Mouse (Mus musculus): ENCODE measurements around the gene Mtcl1. TPM values are rescaled to one million over a fixed set of nuclear protein-coding genes. Genes with fewer than 3 reads are reported as not detected.

Mtcl1 gene
- polyA plus RNA-seq, 1 experiment from 2014 or later: 7.6 TPM

DNA sequence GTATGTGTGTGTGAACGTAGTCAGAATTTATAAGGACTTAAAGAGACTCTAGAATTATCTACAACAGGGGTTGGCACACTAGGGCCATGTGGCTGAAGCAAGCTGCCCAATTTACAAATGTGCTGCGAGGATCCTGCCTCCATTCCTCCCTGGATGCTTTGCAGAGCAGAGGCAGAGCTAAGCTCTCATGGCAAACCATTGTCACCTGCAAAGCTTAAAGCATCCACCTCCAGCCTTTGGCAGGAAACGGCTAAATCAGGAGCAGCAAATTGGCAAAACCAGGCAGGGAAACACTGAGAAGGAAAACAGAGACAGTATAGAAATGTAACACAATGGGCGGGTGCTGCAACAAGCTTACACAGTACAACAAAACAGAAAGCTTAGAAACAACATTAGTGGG lies 61.2 kb downstream of the Mtcl1 start:
- DNase-seq (ENCODE audit: low spot score): no peak
- H3K9me3 ChIP-seq (replicated peaks): no peaks in the 10 kb centered on the region

DNA sequence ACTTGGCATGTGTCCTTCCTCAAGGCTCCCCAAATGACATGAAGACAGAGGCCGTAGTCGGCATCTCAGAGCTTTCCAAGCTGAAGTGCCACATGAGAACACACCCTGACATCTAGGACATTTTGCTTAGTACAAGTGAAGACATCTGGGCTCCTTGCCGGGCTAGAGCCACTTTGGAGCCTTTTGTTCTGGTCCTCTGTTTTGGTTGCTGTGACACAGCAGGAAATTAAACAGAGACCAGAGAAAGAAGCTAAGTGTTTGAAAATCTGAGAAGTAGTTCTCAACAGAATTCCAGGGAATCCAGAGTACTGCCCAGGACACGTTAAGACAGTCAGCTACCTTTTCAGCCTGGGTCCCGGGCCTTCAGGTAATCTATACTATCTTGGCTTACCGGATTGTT lies 68.2 kb downstream of the Mtcl1 start:
- Histone ChIP-seq H3K4me1 (no peaks in the 10 kb centered on the region), H3K36me3 (peaks cover 41% of the 10 kb centered on the region), H3K27me3 (ENCODE audit: low read depth, poor library complexity, severe bottlenecking) (no peaks in the 10 kb centered on the region), H3K9me3 (replicated peaks) (no peaks in the 10 kb centered on the region), H3K27ac (no peak overlapping the region), H3K4me3 (no peak overlapping the region)
- DNase-seq (ENCODE audit: low spot score): no peak
- WGBS: 86% methylated on average over 6 of the region's 6 CpGs

More for the DNA sequence above, 61.2 kb downstream of the Mtcl1 start:
- WGBS: 83% methylated on average over 4 of the region's 4 CpGs
- Histone ChIP-seq H3K4me3 (no peak overlapping the region), H3K27me3 (ENCODE audit: low read depth, poor library complexity, severe bottlenecking) (no peaks in the 10 kb centered on the region), H3K36me3 (peaks cover 27% of the 10 kb centered on the region), H3K4me1 (0 out of 2 replicates have a peak, but pooled peaks cover 6% of the 10 kb centered on the region), H3K27ac (no peak overlapping the region)

DNA sequence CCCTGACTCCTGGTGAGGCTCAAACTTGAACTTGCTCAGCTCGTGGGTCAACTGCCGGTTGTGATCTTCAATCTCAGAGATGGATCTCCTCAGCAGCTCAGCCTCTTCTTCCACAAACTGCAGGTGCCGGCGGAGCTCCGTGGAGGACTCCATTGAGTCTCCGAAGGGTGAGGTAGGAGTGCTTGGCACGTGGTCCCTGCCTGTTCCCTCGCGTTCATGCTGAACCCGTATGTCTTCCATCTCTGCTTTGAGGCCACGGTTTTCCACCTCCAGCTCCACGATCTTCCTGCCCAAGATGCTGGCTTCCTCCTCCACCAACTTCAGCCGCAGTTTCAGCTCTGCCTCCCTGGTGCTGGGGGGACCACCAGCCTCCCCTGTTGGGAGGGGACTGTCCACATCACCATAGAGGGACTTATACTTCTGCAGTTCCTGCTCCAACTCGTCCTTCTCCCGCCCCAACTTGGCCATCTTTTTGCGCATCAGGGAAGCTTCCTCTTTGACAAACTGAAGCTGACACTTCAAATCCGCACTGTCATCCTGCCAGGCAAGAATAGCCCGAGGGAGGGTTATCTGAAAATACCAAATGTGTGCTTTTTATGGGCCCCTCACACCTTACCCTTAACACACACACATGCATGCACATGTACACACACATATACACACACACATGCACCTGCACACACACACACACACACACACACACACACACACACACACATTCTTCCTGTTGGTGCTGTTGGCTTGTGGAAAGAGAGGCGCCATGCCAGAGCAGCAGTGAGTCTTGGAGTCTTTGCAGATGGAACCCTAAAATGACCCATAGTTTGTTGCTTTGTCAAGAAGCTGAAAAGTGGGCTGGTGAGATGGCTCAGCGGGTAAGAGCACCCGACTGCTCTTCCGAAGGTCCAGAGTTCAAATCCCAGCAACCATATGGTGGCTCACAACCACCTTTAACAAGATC lies 69.4 kb downstream of the Mtcl1 start:
- Histone ChIP-seq H3K9me3 (replicated peaks) (no peaks in the 10 kb centered on the region), H3K36me3 (peaks cover 38% of the 10 kb centered on the region), H3K4me3 (no peak overlapping the region), H3K4me1 (peaks cover 4% of the 10 kb centered on the region), H3K27ac (no peak overlapping the region), H3K27me3 (ENCODE audit: low read depth, poor library complexity, severe bottlenecking) (no peaks in the 10 kb centered on the region)
- no peak for DNase-seq (ENCODE audit: low spot score)
- WGBS: 95% methylated on average over 22 of the region's 22 CpGs

DNA sequence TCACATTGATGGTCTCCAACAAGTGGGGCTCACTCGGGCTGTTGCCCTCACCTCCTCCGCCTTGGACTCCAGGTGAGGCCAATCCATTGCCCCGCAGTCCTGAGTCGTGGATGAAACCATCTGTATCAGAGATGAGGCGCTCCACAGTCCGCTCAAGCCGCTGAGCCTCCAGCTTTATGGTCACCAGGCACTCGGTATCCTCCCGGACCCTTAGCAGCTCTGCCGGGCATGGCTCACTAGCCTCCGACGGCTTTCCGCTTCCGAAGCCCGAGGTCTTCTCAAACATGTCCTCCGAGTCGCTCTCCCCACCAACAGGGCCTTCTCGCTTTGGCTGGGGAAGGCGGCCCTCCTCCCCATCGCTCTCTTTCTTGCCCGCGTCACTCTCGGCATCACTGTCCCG lies 70.2 kb downstream of the Mtcl1 start:
- no peak for DNase-seq (ENCODE audit: low spot score)
- Histone ChIP-seq H3K36me3 (peaks cover 31% of the 10 kb centered on the region), H3K9me3 (replicated peaks) (no peaks in the 10 kb centered on the region), H3K27ac (no peak overlapping the region; the same call in 1 of the 2 replicates), H3K27me3 (ENCODE audit: low read depth, poor library complexity, severe bottlenecking) (no peaks in the 10 kb centered on the region), H3K4me3 (no peak overlapping the region), H3K4me1 (peaks cover 10% of the 10 kb centered on the region)
- 94% methylated on average over 24 of the region's 24 CpGs for WGBS

DNA sequence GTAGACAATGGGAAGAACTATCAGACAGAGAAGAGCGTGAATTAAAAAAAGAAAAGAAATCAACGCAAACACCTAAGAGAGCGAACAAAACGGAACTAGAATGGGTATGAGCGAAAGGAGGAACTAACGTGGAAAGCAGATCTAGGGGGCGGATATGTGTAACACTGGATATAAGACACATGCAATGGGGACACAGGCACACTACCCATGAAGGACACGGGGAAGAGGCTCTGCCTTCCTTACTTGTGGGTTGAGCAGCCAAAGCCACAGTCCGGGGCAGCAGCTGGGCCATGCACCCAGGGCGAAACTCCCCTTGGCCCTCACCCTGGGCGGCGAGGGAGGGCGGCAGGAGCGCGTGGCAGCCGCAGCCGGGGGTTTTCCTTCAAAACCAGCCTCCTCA lies 71.4 kb downstream of the Mtcl1 start:
- no peak overlapping the region; the same call in 1 of the 2 replicates for H3K27ac ChIP-seq
- no peak for DNase-seq (ENCODE audit: low spot score)
- no peak overlapping the region for H3K4me3 ChIP-seq
- no peaks in the 10 kb centered on the region for H3K27me3 ChIP-seq (ENCODE audit: low read depth, poor library complexity, severe bottlenecking)
- H3K36me3 ChIP-seq: peaks cover 24% of the 10 kb centered on the region
- 95% methylated on average over 17 of the region's 17 CpGs for WGBS
- peaks cover 10% of the 10 kb centered on the region for H3K4me1 ChIP-seq
- H3K9me3 ChIP-seq (replicated peaks): no peaks in the 10 kb centered on the region

DNA sequence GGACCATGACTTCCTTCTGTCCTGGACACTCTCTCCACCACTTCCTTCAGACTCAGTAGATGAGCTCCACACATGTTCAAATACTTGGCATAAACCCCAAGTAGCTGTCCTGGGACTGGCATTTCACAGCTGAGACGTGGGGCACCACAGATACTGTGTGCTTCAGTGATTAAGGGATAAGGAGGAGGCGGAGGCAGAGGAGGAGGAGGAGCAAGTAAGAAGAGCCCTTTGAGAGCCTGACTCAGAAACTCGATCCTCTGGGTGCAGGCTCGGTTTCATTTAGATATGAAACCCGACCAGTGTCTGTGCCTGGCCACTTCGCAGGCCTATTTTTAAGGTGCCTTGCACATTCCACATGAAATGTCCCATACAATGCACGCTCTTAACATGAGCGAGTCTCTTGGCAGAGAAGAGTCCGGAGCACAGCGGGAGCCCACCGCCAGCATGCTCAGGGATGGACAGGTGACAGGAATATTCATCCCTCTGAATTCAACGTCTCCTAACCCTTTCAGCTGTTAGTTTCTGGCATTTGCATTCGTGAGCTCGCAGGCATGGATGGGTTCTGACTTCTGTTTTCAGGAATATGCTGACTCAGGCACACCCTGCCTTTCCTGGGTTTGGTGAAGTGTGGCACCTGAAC lies 74.8 kb downstream of the Mtcl1 start:
- Histone ChIP-seq H3K27me3 (ENCODE audit: low read depth, poor library complexity, severe bottlenecking) (no peaks in the 10 kb centered on the region), H3K36me3 (peaks cover 36% of the 10 kb centered on the region), H3K27ac (no peak overlapping the region), H3K4me1 (peaks cover 17% of the 10 kb centered on the region), H3K4me3 (no peak overlapping the region), H3K9me3 (replicated peaks) (no peaks in the 10 kb centered on the region)
- DNase-seq (ENCODE audit: low spot score): no peak
- WGBS: 64% methylated on average over 14 of the region's 14 CpGs

DNA sequence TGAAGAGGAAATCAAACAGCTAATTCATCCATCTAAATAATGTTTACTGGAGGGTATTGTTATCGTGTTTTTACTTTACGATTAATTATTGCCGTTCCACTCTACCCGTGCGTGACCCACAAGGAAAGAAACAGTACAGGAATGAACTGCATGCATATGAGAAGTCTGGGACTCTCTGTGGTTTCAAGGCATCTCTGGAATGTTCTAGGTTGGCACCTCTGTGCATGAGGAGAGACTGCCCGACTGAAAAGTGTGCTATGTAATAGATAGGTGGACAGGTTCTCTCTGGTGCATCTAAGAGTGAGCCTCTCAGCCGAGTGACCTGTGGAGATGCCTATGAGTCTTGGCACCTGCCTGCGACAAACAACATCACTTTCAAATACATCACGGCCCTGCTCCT lies 78.7 kb downstream of the Mtcl1 start:
- H3K27me3 ChIP-seq (ENCODE audit: low read depth, poor library complexity, severe bottlenecking): no peaks in the 10 kb centered on the region
- 94% methylated on average over 9 of the region's 9 CpGs for whole genome bisulfite sequencing
- H3K27ac ChIP-seq: no peak overlapping the region
- no peak overlapping the region for H3K4me3 ChIP-seq
- H3K9me3 ChIP-seq (replicated peaks): no peaks in the 10 kb centered on the region
- H3K4me1 ChIP-seq: peaks cover 23% of the 10 kb centered on the region
- peaks cover 38% of the 10 kb centered on the region for H3K36me3 ChIP-seq
- no peak for DNase-seq (ENCODE audit: low spot score)

DNA sequence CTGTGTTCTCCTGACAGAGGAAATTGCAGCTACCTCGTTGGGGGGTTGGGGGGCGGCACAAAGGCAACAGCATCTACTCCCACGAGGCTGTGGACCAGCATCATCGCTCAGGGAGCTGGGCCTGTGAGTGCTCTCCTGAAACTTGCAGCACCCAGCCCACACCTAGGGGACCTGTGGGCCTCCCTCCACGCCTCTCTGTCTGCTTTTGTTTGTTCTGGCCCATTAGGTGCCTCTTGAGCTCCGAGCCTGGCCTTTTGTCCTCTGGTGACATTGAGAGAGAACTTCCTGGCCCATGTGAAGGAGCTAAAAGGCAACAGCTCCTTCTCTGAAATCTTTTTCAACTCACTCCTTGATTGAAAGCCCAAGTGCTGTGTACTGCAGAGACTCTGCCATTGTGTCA lies 79.8 kb downstream of the Mtcl1 start:
- Histone ChIP-seq H3K4me1 (peaks cover 16% of the 10 kb centered on the region), H3K36me3 (peaks cover 41% of the 10 kb centered on the region), H3K9me3 (replicated peaks) (no peaks in the 10 kb centered on the region), H3K4me3 (no peak overlapping the region), H3K27me3 (ENCODE audit: low read depth, poor library complexity, severe bottlenecking) (no peaks in the 10 kb centered on the region), H3K27ac (peak overlapping the region; percentile 66)
- WGBS: 77% methylated on average over 6 of the region's 6 CpGs
- no peak for DNase-seq (ENCODE audit: low spot score)

DNA sequence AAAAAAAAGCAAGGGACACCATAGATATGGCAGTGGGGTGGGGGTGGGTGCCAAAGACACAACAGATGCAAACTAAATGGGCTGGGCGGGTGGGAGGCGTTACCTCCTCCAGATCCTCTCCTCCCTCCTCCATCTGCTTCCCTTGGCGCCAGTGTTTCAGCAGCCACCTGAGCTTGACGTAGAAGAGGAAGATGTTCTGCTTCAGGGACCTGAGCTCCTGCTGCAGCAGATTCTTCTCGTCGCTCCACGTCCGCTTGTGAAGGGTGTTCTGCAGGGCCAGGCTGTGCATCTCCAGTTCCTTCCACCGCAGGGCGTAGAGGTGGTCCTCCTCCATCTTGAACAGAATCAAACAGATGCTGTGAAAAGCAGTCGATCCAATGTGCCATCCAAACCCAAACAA lies 81.4 kb downstream of the Mtcl1 start:
- Histone ChIP-seq H3K9me3 (replicated peaks) (no peaks in the 10 kb centered on the region), H3K4me3 (no peak overlapping the region), H3K36me3 (peaks cover 52% of the 10 kb centered on the region), H3K4me1 (peaks cover 13% of the 10 kb centered on the region), H3K27me3 (ENCODE audit: low read depth, poor library complexity, severe bottlenecking) (no peaks in the 10 kb centered on the region), H3K27ac (no peak overlapping the region)
- 95% methylated on average over 11 of the region's 11 CpGs for WGBS
- no peak for DNase-seq (ENCODE audit: low spot score)

DNA sequence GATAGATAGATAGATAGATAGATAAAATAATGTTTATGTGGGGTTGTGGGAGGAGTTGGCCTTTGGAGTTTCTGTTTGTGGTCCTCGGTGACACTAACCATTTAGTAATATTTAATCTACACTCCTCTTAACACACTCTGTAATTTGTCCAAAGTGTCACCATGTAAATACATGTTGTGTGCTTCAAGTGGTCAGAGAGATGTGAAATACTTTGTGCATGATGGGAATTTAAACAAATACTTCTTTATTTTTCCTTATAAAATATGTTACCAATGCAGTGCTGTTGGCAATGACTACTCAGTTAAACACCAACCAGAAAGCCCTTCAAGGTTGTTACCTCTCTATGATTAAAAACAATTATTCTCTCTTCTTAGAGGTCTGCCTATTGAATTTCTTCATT lies 83.9 kb downstream of the Mtcl1 start:
- WGBS: 98% methylated on average over 1 of the region's 1 CpGs
- Histone ChIP-seq H3K27me3 (ENCODE audit: low read depth, poor library complexity, severe bottlenecking) (no peaks in the 10 kb centered on the region), H3K9me3 (replicated peaks) (no peaks in the 10 kb centered on the region), H3K27ac (no peak overlapping the region), H3K4me3 (no peak overlapping the region), H3K36me3 (peaks cover 44% of the 10 kb centered on the region), H3K4me1 (peaks cover 13% of the 10 kb centered on the region)
- no peak for DNase-seq (ENCODE audit: low spot score)

DNA sequence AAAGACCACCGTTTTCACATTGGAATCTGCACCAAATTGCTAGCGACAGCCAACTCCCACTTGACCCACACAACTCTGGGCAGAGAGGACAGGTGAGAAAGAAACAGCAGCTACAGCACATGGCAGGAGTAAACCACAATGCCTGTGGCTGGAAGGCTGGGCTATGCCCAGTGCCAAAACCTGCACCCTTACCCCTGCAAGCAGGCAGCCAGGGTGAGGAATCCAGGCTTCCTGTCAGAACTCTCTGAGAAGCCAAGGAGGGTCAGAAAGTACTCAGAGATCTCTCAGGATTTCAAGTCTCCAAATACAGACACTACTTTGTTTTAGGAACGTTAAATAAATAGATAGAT lies 84.3 kb downstream of the Mtcl1 start:
- 91% methylated on average over 3 of the region's 3 CpGs for WGBS
- H3K27ac ChIP-seq: no peak overlapping the region
- H3K27me3 ChIP-seq (ENCODE audit: low read depth, poor library complexity, severe bottlenecking): no peaks in the 10 kb centered on the region
- no peak for DNase-seq (ENCODE audit: low spot score)
- no peak overlapping the region for H3K4me3 ChIP-seq
- peaks cover 12% of the 10 kb centered on the region for H3K4me1 ChIP-seq
- peaks cover 44% of the 10 kb centered on the region for H3K36me3 ChIP-seq
- H3K9me3 ChIP-seq (replicated peaks): no peaks in the 10 kb centered on the region

DNA sequence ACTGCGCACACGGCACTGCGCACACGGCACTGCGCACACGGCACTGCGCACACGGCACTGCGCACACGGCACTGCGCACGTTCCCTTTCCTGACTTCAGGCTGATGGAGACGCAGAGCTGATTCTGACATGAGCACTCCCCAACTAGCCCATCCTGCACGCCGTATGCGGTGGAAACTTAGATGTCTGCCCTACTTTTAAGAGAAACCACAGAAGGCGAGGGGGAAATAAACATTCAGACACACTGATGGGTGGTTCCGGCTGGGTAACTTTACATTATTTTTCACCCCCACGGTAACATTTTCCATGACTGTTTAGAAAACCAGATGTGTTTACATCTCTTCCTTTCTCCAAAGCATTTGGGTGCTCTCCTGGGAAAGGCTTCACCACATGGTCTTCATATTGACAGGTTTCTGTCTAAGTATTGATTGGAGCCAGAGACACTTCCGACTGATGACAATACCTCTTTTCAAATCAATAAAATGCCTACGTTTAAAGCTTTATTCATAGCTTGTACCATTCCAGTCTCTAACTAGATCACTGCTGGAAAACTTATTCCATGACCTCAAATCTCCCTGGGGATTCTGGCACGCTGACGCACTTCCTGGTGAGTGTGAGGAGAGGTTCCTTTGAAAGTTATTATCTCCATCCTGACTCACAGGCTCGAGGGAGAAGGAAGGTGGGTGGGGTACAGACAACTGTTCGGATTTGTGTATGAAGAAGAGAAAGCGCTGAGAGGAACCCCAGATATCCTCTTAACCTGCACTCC lies 84.8 kb downstream of the Mtcl1 start:
- Histone ChIP-seq H3K36me3 (peaks cover 41% of the 10 kb centered on the region), H3K27ac (no peak overlapping the region), H3K27me3 (ENCODE audit: low read depth, poor library complexity, severe bottlenecking) (no peaks in the 10 kb centered on the region), H3K4me1 (peaks cover 6% of the 10 kb centered on the region), H3K4me3 (no peak overlapping the region), H3K9me3 (replicated peaks) (no peaks in the 10 kb centered on the region)
- 88% methylated on average over 26 of the region's 26 CpGs for WGBS
- no peak for DNase-seq (ENCODE audit: low spot score)

Data from limb, embryonic 10.5 days (tissue).